Mouse (Mus musculus): ENCODE measurements around the gene Agap3.

DNA sequence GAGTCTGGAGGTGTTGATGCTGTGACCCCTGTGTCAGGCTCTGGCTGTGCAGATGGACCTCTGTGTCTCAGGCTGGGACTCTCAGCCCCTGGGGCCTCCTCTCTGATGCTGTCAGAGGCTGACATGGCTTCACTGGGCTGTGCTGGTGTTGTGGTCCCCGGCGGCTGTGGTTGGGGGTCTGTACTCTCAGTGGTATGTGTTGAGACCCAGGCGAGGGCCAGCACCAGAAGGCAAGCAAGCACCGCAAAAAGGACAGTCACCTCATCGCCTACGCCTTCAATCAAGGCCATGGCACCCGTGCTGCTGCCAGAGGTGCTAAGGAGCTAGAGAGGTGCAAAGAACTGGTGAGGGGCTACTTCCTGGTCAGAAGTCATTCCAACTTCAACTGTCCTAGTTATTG lies 5.3 kb upstream of the Agap3 start:
- TF ChIP-seq CTCF (IDR thresholded peaks at IDR 0.05; ENCODE audit: insufficient read depth, low read depth, low read length) (no peak), POLR2A (IDR thresholded peaks at IDR 0.05; ENCODE audit: insufficient read depth, low read depth, low read length) (no peak)

Data from olfactory bulb, adult 2 months (tissue).